Mouse (Mus musculus): ENCODE measurements at regions not wholly inside any gene's neighbourhood (a gene's known extent, or its start where the extent isn't known, plus 50 kb on each side); places are given as distances from the start of the nearest gene placed in this dataset.

GRCm38 (mm10) chr10:99440169-99440568, 177.1 kb downstream of the Dusp6 start:
- TF ChIP-seq CTCF (IDR thresholded peaks at IDR 0.05; ENCODE audit: control insufficient read depth, insufficient read depth, insufficient replicate concordance, low read depth, low read length) = no peak
- no peak for TF ChIP-seq POLR2A (IDR thresholded peaks at IDR 0.05; ENCODE audit: control insufficient read depth, low read depth, low read length)
